Mouse (Mus musculus) adrenal gland, adult 18-20 months (tissue): Measurements from ENCODE around the gene Ankmy2. TPM values are rescaled to one million over a fixed set of nuclear protein-coding genes. Genes with fewer than 3 reads are reported as not detected.

Experiments
- DNase-seq, 2 experiments: peaks; one replicate each; pipeline ENCODE4 v3.0.0; 2021 to 2022; ENCODE audit warnings: low spot score in 2 of 2
- long read RNA-seq, 2 experiments: library from polyadenylated mRNA; stranded (forward); transcript quantifications; one replicate each; pipeline ENCODE4 v2.0.0; 2021
- total RNA-seq, 2 experiments: library from RNA; stranded (reverse); gene quantifications; 1 replicate in 1 of 2; 2 replicates in 1 of 2; pipeline ENCODE4 v1.2.3; 2021

Ankmy2 gene
- total RNA-seq = 10 to 100 TPM; 20.7 to 28.0 TPM
- long read RNA-seq, experiment 1, transcript Ankmy2-201 (10 exons, 2,456 nt) = major isoform, 22 of 23 reads
- long read RNA-seq, experiment 1, partial matches to known transcripts = 0 of 23 reads
- long read RNA-seq, experiment 1, other reads (novel, unspliced or antisense) = 1 of 23 reads
- long read RNA-seq, experiment 2, transcript Ankmy2-201 (10 exons, 2,456 nt) = major isoform, 61 of 66 reads
- long read RNA-seq, experiment 2, partial matches to known transcripts = 4 of 66 reads
- long read RNA-seq, experiment 2, other reads (novel, unspliced or antisense) = 1 of 66 reads

DNA sequence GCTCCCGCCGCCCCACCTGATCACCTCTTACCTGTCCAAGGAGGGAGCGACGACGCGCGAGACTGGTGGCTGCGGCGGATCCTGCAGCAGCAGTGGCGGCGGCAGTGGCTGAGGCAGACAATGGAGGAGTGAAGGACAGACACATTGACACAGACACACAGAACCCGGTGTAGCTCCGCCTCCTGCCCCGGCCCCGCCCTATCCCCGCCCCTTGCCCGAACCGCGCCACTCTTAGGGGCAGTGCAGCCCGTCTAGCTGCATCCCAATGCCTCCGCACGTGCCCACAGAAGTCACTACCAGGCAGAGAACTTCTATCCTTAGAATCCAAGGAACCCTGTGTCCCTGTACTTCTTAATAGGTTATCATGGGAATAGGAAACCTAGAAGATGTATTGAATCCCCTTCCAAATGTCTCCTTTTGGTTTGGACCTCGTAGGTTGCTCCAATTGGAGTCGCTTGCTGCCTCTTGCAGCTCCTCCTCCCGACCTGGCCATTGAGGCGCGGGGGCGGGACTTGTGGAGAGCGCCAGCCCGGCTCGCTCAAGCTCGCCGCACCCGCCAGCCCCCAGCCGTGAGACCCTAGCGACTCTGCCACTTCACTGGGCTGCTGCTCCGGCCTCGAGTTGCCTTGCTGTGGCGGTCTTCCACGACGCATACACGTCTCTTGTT, at the start of gene Ankmy2:
TSS of gene Ankmy2 (plus strand) at position 478 of the 667 bp plus-strand sequence.
- peak; percentile 84 to 87 for DNase-seq

DNA sequence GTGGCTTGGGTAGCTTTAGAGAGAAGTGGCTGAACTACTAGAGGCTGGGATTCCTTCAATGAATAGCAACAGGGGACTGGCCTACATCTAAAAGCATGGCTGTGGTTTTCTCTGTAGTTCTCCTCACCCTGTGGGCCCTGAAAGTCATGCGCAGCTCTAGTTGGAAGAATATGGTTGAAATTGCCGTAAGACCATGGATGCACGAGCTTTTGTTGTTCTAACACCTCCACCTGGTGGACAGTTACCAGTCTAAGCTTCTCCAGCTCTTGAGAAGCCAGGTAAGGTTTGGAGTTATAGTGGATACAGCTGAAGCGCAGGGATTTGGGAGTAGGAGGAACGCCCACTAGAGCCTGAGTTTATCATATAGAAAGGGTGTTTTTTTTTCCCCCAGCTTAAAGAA, 48.5 kb upstream of the Ankmy2 start:
- DNase-seq = no peak

DNA sequence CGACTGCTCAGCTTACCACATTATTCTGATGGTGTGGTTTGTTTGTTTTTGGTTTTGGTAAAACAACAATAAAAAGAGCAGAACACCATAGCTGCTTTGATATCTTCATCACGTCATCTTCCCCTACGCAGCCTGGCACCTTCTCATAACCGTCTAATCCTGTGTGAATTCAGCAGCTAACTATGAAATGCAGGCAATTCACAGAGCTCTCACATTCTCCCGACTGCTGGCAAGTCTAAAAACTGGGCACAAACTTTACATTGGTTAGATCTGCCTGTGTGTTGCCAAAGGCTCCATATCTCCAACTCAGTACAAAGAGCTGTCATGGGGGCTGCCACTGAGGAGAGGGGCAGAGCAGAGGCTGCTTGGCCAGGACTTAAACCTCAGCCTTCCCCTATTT, 46.5 kb upstream of the Ankmy2 start:
- no peak for DNase-seq

DNA sequence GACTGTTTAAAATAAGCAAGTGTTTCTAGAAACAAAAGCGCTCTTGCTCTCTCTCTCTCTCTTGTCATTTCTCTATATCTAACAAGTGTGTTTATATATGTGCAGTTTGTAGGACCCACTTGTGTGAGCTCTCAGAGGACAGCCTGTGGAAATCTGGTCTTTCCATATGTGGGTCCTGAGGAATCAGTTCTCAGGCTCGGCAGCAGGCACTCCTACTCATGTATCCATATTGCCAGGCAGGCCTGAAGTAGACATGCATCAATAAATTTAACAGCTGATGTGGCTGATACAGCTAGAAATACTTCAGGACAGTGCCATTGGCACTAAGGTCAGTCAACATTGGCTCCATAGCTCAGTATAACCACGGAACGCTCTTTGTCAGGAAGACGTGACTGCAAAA, 45.8 kb upstream of the Ankmy2 start:
- DNase-seq = no peak

DNA sequence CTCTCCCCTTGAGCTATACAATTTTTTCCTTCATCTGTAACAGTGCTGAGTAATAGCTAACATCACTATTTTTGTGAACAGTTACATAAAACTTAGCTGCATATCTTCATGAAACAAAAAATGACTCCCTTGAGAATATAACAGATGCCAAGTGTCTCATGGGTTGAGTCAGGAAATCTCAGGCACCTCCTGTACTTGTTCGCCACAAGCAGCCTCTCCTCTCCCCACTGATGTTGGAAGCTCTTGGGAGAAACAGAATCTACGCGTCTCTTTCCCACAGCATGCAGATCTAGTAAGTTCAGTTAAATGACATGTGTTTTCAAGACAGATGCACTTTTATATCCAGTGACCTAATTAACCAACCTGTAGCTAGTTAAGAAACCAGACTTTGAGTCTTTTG, 44.8 kb upstream of the Ankmy2 start:
- no peak for DNase-seq

DNA sequence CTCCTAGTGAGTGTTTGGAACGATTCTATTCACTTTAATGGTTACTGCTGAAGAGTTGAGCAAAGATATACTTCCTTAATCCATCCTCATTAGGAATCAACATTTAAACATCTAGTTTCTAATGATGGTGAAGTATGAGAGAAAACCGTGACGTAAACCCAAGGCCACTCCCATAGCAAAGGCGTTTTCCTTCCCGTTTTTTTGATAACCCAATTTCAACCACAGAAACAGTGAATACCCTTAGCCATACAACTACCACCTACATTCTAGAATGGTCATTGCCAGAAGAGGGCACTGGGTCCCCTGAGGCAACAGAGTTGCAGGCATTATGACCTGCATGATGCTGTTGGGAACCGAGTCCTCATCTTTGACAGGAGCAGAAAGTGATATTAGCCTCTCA, 39.8 kb upstream of the Ankmy2 start:
- no peak for DNase-seq

DNA sequence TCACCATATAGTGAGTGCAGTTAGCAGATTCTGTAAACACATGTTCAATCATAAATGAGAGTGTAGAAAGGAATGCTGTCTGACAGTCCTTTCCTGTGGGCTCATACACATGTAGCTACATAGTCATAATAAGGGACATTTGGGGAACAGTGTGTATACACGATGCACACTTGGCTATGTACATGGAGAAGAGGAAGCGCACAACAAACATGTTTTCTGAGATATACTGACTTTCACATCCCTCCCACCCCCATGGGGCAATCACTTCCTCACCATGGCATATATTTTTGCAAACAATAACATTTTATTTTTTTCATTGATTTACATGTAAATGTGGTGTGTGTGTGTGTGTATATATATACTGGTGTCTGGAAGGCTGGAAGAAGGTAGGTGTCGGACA, 37.7 kb upstream of the Ankmy2 start:
- no peak for DNase-seq

DNA sequence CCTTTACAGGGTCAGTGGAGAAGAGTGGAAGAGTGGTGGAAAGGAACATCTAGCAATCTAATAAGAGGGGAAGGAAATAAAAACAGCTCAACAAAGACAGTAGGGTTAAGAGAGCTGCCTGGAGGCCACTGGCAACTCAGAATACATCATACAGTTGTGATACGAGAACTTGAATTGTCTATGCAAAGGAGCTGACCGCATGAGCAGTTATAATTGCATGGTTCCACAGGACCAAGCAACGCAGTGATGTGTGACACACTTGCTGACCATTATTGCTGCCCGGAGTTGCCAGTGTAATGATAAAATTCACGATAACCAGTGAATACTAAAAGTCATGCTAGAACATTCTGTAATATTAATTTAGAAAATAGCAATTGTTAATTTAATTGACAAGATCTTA, 30.9 kb upstream of the Ankmy2 start:
- no peak for DNase-seq

DNA sequence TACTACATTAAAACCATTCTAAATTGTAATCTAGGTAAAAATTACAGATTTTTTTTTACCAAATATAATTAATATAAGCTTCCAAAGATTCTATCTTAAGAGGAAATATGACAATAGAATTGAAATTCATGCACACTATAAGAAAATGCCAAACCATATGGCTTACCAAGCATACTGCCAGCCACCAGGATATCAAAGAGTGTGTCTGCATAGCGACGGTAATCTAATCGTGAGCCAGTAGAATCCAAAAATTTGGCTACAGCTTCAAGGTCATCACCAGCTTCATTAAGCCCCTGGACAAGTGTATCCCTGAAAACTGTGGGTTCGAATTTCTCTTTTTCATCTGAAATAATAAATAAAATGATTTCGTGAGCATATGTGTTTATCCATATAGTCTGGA, 27.1 kb upstream of the Ankmy2 start:
- no peak for DNase-seq

DNA sequence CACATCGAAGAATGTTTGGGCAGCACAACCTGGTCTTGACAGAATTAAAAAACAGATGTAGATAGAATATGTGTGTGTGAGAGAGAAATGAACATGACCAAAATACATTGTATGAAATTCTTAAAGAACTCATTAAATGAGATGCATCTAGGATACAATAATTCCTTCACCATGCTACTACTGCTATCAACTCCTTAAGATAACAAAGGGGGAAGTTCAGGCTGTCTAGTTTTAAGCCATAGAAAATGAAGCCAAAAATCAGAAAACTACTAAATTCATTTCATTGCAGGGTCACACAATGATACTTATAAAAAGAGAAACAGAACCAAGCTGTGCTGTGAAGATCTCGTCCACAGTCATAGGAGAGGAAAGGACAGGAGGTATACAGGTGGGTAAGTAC, 24.7 kb upstream of the Ankmy2 start:
- DNase-seq = no peak

DNA sequence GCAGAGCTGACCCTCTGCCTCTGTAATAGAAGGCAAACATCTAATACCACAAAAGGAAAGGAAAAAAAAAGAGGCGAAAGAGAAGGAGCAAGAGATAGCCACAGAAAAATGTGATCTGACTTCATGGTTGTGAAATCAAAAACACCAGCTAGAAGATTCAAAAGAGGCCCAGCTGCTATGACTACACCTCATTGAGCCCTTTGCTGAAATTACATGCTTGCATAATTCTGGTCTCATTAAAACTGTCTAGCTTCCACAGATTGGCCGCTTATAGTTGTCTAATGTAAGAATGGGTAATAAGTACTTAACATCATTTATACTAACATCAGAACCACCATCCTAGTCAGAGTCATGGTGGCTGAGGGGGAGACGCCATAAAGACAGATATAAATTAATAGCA, 24.2 kb upstream of the Ankmy2 start:
- DNase-seq = no peak

DNA sequence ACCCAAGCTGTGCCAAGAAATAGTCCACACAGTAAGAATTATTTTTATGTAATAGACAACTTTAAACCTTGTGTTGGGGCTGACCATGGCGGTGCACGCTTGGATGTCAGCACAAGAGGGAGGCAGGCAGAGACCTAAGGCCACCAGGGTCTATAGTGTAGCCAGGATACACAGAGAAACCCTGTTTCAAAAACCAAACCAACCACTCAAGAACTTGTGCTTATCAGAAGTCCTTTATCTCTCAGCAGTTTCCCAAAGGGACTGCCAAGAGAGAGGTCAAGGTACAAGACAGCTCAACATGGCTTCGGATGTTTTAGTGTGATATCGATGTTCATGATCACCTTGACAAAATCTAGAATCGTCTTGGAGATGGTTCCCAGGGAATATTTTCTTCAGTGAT, 23.4 kb upstream of the Ankmy2 start:
- no peak for DNase-seq

DNA sequence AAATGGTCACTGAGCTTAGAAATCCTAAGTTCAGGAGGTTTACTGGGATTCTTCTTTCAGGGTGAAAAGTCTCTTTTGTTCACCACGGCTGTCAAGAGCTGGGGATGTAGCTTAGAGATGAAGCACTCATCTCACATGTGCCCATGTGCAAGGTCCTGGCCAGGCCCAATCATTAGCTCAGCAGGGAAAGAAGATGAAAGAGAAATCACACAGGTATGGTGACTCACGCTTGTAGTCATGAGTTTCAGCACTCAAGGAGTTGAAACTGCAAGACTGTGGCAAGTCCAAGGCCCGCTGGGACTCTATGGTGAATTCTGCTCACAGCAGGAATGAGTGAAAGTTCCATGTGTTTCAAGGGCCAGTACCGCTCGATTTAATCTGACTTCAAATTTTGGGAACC, 22.8 kb upstream of the Ankmy2 start:
- no peak for DNase-seq

DNA sequence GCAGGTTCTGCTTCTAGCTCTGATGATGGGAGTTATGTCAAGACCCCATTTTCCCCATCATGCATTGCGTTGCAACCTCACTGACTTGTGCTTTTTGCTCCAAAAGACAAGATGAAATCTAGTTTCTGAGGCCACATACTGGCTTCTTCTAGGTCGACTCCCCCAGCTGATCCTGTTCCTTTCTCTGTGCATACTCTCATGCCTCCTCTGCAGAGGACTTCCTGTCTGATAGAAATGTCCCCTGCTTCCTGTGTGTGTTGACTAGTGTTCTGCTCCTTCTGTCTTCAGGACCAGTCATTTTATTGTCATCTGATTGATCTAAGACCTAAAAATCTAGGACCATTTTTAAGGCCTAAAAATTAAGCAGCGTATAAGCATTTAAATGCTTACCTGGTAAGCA, 21.5 kb upstream of the Ankmy2 start:
- no peak for DNase-seq

DNA sequence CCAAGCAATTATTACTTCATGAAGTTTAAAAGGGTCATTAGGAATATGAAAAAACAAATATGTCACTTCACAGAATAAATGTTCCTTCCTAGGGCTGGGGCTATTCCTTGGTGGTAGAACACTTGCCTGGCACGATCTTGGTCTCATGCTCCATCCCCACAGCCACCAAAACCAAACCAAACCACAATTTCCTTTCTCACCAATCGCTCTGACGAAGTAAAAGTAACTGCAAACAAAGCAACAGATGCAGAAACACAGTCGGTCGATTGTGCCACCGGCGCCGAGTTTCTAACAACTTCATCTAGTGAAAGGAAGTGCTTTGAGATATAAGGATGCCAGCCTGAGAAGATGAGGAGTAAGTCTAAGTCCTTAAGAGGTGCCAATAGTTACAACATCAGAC, 20.6 kb upstream of the Ankmy2 start:
- no peak for DNase-seq

DNA sequence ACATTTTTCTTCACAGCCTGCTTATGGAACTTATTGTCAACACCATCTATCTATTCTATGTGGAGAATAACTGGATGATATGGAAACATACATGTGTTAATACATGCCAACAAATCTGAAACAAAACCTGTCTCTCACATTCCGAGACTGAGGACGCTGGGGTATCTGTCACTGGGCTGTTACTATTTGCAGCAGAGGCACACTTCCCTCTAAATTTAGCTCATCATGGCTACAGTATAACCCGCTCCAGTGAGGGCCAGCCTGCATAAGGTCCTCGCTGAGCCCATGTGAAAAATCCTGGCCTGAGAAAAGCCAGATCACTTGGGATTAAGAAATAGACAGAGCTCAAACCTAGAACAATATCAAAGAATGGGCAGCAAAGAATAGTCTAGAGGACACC, 19.7 kb upstream of the Ankmy2 start:
- DNase-seq = no peak

DNA sequence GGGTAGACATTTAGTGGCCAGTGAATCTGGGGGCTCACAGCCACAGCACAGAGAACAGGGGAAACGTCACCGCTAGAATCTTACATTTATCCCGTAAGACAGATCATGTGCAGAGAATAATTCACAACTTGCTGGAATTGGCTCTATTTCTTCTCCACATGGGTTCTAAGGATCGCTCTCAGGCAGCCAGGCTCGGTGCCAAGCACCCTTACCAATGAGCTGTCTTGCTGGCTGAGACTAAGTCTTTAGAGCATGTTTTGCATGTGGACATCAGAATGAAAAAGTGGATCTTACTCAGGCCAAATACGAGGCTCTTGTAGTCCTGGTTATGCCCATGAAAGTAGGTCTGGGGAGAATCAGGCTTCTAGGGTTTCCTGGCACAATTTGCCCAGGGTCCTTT, 16.5 kb upstream of the Ankmy2 start:
- no peak for DNase-seq

DNA sequence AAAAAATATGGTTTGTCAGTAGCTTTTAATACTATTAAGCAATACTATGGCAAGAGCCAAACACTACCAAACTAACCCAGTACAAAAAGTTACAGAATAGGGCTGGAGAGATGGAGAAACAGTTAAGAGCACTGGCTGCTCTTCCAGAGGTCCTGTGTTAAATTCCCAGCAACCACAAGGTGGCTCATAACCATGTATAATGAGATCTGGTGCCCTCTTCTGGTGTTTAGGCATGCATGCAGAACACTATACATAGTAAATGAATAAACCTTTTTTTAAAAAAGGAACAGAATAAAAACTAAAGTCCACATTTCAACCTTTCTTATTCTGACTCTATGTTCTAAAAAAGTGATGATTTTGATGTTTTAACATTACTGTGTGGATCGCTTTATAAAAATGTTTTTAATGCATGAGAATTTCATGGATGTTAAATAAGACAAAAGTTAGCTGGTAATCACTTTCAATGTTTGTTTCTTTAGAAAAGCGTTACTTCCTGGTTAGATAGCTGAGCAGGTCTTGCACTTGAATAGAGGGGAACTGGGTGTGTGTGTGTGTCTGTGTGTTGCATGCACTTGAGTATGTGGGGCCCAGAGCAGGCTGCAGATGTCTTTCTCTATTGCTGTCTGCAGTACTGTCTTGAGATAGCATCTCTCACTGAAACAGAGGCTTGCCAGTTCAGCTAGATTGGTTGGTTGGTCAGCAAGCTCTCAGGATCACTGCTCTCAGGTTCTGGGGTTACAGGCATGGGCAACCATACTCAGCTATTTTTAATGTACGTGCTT, 10.5 kb upstream of the Ankmy2 start:
- no peak for DNase-seq

DNA sequence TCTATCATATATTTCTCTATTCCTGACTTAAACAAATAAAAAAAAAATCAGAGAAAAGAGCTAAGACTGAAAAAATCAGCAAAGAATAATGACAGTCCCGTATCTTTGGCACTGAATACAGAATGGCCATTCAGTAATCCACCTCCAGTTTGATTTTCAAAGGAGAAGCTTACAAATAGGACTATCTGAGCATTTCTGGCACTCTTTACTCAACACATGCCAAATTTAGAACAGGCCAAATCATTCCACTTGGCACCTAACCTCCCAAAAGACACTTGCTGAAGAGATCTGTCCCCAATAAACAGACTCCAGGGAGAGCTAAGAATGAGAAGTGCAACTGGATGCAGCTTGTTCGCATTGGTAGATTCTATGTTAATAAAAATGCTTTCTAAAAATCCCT, 6.6 kb upstream of the Ankmy2 start:
- no peak for DNase-seq

DNA sequence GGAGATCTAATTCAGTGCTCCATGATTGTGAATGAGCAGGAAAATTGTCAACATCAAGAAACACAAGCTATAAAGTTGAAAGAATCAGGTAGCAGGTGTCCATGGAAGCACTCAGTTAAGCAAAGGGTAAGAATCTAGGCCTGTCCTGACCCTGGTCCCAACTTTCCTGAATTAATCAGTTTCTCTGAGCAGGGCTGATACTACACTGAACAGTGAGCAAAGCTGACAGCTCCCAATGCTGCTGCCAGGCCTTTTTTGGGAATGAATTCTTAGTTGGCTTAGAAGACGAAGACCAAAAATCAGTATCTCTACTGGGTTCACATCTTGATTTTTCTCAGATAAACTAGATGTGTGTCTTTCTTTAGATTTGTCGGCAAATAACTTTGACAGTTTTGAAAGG, 6.2 kb upstream of the Ankmy2 start:
- DNase-seq = no peak

DNA sequence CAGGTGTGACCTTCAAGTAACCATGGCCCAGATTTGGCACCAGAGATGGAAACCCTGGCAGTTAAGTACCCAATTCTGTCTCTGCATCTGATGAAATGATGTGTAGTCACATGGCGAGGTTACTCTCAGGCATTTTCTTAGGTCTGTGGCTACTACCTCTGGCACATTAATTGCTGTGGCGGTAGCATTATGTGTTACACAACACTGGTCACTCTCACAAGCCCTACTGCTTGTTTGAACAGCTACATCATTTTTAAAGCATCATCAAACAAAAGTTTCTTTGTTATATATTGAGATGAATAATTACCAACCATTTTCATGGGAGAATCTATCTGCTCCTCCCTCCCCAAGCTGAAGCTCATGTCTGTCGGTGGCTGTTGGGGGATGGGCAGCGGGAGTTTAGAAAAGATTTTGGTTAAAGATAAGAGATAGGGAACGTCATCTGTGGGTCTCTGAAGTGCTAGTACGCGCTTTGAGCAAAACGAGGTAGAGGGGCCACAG, 1.7 kb upstream of the Ankmy2 start:
- no peak for DNase-seq

DNA sequence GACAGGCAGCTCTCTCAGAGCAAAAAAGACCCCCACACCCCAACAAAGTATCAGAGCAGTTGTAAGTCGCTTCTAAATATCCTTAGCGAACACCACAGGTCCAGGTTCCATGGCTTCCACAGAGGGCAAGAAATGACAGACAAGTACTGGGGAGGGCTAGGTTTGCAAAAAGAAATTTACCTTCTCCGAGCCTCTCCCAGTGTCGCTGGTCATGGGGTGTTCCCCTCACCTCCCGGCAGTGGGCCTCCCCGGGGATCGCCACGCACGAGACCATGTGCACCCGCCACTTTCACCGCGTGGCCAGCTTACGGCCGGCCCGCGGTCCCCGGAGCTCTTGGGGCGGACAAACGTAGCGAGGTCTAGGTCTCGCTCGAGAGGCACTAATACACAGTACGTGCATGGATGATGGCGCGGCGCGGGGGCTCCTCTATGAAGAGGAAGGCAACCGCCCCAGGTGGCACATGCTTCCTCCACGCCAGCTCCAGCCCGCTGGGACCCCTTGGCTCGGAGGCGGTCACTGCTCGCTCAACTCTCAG, 745 bp upstream of the Ankmy2 start:
- DNase-seq = no peak
